ENCODE assay signal across 12 mouse cellular contexts in genomic region chr3:101556712-101557111, GRCm38 (mm10).
"Had no signal": no experiment of that assay in that cellular context is flagged by ENCODE, and none has a peak within 500 bp of the region (broad histone marks: within the 10 kb centered on the region; RNA-seq: fewer than 3 reads in every experiment).

No protein-coding gene starts in this region.

- H3K4me3 ChIP-seq: megakaryocyte, embryonic 14.5 days; midbrain, embryonic 13.5 days; midbrain, embryonic 15.5 days; neural tube, embryonic 12.5 days had no signal

- H3K27me3 ChIP-seq: megakaryocyte, embryonic 14.5 days; neural tube, embryonic 12.5 days had no signal

- H3K36me3 ChIP-seq: midbrain, embryonic 13.5 days; midbrain, embryonic 15.5 days; neural tube, embryonic 12.5 days had no signal

- H3K27ac ChIP-seq: midbrain, embryonic 13.5 days; midbrain, embryonic 15.5 days; neural tube, embryonic 12.5 days had no signal

- ATAC-seq: midbrain, embryonic 13.5 days; midbrain, embryonic 15.5 days had no signal

- H3K9me3 ChIP-seq: megakaryocyte, embryonic 14.5 days; midbrain, embryonic 13.5 days; midbrain, embryonic 15.5 days; neural tube, embryonic 12.5 days had no signal

- DNase-seq: lung, adult 18-20 months; lung, embryonic 14.5 days; lung, postnatal 10 days; lung, postnatal 4 days; right cerebral cortex, postnatal 14 days; thymus, adult 18-20 months; thymus, postnatal 14 days; thymus, postnatal 4 days had no signal
